Mouse (Mus musculus) liver, adult (tissue): ENCODE results near the gene Dyrk1a.

Source experiments
- GATA4 ChIP-seq: IDR thresholded peaks from 2 replicates; pipeline ENCODE4 v1.6.1; 2014; ENCODE audit warnings: mild to moderate bottlenecking, low read length; ENCODE audit not compliant: insufficient replicate concordance

The Dyrk1a gene

GRCm38 (mm10) chr16:94632424-94632963, 62.7 kb downstream of the Dyrk1a start:
- no peak for TF ChIP-seq GATA4

- TF ChIP-seq GATA4: no peak
Observed at GRCm38 (mm10) chr16:94633012-94633411, 63.2 kb downstream of the Dyrk1a start.

- TF ChIP-seq GATA4: no peak
Observed at GRCm38 (mm10) chr16:94637423-94637822, 67.6 kb downstream of the Dyrk1a start.

GRCm38 (mm10) chr16:94641799-94642198, 72.0 kb downstream of the Dyrk1a start:
- TF ChIP-seq GATA4: no peak

DNA sequence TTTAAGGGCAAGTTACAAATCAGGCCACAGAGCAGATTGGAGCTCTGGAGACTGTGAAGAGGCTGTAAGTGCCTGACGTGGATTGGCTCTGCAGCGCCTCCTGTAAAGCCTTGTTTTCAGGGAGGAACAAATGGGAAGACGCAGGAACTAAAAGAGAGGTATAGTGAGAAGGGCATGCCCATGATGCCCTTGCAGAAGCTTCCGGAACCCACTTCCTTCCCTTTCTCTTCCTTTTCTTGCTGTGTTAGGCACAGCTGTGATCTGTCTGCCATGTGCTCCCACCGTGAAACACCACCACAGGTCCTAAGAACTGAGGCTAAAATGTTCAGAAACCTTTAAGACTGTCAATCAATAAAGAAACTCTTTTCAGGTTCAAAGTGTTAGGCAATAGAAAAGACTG, 77.3 kb downstream of the Dyrk1a start:
- no peak for TF ChIP-seq GATA4

GRCm38 (mm10) chr16:94647925-94648324, 78.1 kb downstream of the Dyrk1a start:
- TF ChIP-seq GATA4: no peak

DNA sequence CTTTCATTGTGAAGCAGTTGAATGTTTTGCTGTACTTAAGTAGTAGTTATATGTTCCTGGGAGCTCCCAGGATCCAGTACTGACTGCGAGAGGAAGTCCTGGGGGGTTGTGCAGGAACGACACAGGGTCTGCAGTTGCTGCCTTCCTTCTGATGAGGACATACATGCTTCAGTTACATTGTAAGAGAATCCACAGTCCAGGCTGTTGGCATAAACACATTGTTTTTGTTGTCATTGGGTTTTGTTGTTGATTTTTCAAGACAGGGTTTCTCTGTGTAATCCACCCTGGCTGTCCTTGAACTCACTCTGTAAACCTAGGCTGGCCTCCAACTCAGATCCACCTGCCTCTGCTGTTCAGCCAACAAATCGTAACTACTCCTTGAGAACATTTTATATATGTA, 80.1 kb downstream of the Dyrk1a start:
- TF ChIP-seq GATA4: no peak

- no peak for TF ChIP-seq GATA4
Observed at GRCm38 (mm10) chr16:94652091-94652713, 82.4 kb downstream of the Dyrk1a start.

DNA sequence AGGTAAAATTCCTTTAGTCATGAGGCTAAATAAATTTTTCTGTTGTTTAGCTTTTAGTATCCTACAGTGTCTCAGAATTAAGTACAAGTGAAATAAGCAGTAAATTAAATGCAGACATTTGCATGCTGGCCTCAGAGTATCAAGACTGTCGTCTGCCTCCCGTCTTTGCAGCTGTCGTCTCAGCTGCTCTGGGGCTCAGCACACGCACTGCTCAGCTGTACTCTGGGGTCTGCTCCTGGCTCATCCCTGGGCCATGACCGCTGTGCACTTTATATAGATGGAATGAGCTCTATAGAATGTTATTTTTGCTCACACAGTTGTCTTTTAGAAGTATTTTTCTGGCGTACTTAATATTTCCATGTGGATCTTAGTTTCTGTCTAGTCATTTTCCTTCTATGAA, 85.3 kb downstream of the Dyrk1a start:
- no peak for TF ChIP-seq GATA4

GRCm38 (mm10) chr16:94656891-94657290, 87.1 kb downstream of the Dyrk1a start:
- TF ChIP-seq GATA4: no peak

DNA sequence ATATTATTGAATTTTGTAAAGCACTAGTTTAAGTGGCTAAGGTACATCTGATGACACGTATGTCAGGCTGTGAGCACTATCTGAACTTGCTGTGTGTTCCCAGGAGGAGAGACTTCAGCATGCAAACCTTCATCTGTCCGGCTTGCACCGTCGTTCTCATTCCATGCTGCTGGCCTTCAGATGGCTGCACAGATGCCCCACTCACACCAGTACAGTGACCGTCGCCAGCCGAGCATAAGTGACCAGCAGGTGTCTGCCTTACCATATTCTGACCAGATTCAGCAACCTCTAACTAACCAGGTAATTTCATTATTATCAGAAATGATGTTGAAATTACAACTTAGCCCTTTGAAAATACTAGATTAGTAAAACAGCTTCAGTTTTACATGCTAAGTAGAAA, 89.6 kb downstream of the Dyrk1a start:
- no peak for TF ChIP-seq GATA4

DNA sequence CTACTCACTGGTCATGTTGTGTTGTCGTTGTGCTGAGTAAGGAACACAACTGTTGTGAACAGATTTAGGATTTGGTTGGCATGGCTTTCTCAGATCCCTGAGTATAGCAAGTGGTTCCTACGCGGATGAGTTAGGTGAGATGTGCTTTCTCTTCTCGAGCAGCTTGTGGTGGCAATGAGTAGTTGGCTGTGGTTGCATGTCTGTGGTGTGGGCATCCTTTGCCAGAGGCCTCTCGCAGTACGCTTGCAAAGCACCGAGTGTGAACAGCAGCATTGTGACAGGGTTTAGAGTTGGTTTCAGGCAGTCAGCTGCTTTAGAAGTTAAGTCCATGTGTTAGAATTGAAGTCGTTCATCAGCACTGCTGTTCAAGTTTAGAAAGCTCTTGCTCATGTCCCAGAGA, 90.4 kb downstream of the Dyrk1a start:
- no peak for TF ChIP-seq GATA4

DNA sequence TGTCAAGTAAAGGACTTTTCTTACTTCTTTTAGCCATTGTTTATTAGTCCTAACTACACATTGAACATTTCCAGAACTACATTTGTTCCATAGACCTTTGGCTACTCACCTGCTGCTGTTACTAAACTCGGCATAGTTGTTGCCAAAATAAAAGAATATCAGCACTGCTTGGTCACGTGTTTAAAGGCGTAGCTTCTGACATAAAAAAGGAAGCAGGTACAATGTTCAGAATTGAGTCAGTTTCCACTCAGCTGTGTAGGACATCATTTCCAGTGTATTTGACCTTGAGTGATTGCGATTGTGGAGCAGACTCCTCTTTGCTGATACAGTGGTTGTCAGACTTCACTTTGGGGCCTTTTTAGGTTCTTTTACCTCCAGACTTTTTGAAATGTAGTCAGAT, 97.7 kb downstream of the Dyrk1a start:
- no peak for TF ChIP-seq GATA4

GRCm38 (mm10) chr16:94671313-94671712, 101.5 kb downstream of the Dyrk1a start:
- no peak for TF ChIP-seq GATA4

GRCm38 (mm10) chr16:94680924-94681323, 111.1 kb downstream of the Dyrk1a start:
- TF ChIP-seq GATA4: no peak

DNA sequence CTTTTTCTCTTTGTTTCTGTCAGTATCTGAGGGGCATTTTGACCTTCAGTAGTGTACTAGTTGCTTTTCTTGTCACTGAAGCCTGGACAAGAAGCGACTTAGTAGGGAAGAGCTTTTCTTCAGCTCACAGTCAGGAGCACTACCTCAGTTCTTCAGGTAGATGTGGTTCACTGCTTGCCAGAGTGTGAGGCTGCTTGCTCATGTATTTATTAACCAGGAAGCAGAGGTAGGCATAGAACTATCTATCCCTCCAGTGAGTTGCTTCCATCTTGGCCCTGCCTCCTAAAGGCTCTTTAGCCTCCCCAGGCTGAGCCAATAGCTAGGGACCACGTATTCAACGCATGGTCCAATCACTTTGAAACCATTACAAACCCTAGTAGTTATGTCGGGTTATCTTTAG, 112.0 kb downstream of the Dyrk1a start:
- TF ChIP-seq GATA4: no peak

GRCm38 (mm10) chr16:94683960-94684359, 114.2 kb downstream of the Dyrk1a start:
- no peak for TF ChIP-seq GATA4

- no peak for TF ChIP-seq GATA4
Observed at GRCm38 (mm10) chr16:94693687-94694305, 124.0 kb downstream of the Dyrk1a start.

- no peak for TF ChIP-seq GATA4
Observed at GRCm38 (mm10) chr16:94697553-94697952, 127.7 kb downstream of the Dyrk1a start.
